ENCODE assay signal across 31 mouse cellular contexts in the genomic region with DNA sequence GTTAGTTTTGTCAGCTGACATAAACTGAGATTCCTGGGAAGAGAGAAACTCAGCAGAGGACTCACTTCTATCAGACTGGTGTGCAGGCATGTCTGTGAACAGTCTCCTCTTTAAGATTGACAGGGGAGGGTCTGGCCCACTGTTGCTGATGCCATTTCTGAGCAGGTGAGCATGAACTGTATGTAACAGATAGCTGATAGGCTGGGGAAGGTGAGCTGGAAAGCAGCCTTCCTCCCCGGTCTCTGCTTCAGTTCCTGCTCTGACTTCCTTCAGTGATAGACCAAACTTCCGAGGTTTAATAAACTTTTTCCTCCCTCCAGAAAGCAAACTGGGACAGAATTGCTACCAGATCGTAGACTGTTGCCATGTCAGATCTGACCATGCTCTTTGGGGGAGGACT.
"Had no signal": no experiment of that assay in that cellular context is flagged by ENCODE, and none has a peak within 500 bp of the region (broad histone marks: within the 10 kb centered on the region; RNA-seq: fewer than 3 reads in every experiment).

No protein-coding gene starts in this region.

- H3K4me1 ChIP-seq: limb, embryonic 10.5 days; limb, embryonic 12.5 days; limb, embryonic 13.5 days; limb, embryonic 15.5 days; liver, embryonic 12.5 days; liver, embryonic 13.5 days; liver, embryonic 15.5 days; lung, embryonic 15.5 days; megakaryocyte, embryonic 14.5 days; midbrain, embryonic 10.5 days; midbrain, embryonic 12.5 days; midbrain, embryonic 13.5 days; neural tube, embryonic 12.5 days had no signal

- H3K4me3 ChIP-seq: left cerebral cortex, adult 2 months; limb, embryonic 10.5 days; limb, embryonic 12.5 days; limb, embryonic 13.5 days; limb, embryonic 15.5 days; liver, embryonic 12.5 days; liver, embryonic 13.5 days; liver, embryonic 15.5 days; lung, embryonic 15.5 days; megakaryocyte, embryonic 14.5 days; midbrain, embryonic 10.5 days; midbrain, embryonic 12.5 days; midbrain, embryonic 13.5 days; myocyte; neural tube, embryonic 12.5 days had no signal

- H3K27me3 ChIP-seq: limb, embryonic 12.5 days; limb, embryonic 13.5 days; limb, embryonic 15.5 days; liver, embryonic 12.5 days; liver, embryonic 13.5 days; liver, embryonic 15.5 days; lung, embryonic 15.5 days; megakaryocyte, embryonic 14.5 days; midbrain, embryonic 12.5 days; midbrain, embryonic 13.5 days; neural tube, embryonic 12.5 days had no signal

- H3K9me3 ChIP-seq: limb, embryonic 10.5 days; limb, embryonic 12.5 days; limb, embryonic 13.5 days; limb, embryonic 15.5 days; liver, embryonic 12.5 days; liver, embryonic 13.5 days; liver, embryonic 15.5 days; lung, embryonic 15.5 days; megakaryocyte, embryonic 14.5 days; midbrain, embryonic 10.5 days; midbrain, embryonic 12.5 days; midbrain, embryonic 13.5 days; neural tube, embryonic 12.5 days had no signal

- H3K36me3 ChIP-seq: limb, embryonic 10.5 days; limb, embryonic 12.5 days; limb, embryonic 13.5 days; limb, embryonic 15.5 days; liver, embryonic 12.5 days; liver, embryonic 13.5 days; liver, embryonic 15.5 days; lung, embryonic 15.5 days; midbrain, embryonic 10.5 days; midbrain, embryonic 12.5 days; midbrain, embryonic 13.5 days; neural tube, embryonic 12.5 days had no signal

- ATAC-seq: liver, embryonic 12.5 days; liver, postnatal 0 days; lung, postnatal 0 days; midbrain, embryonic 13.5 days; midbrain, embryonic 16.5 days had no signal

- DNase-seq: left cerebral cortex, postnatal 4 days; liver; liver, embryonic 13.5 days; liver, postnatal 0 days; lung, adult 18-20 months; lung, adult 2 months; lung, embryonic 14.5 days; lung, postnatal 10 days; lung, postnatal 14 days; lung, postnatal 36 days; lung, postnatal 4 days; midbrain, embryonic 14.5 days had no signal

- H3K9ac ChIP-seq: limb, embryonic 12.5 days; limb, embryonic 13.5 days; limb, embryonic 15.5 days; liver, embryonic 12.5 days; liver, embryonic 13.5 days; liver, embryonic 14.5 days; liver, embryonic 15.5 days; liver, postnatal 0 days; lung, embryonic 14.5 days; lung, embryonic 15.5 days; midbrain, embryonic 12.5 days; midbrain, embryonic 13.5 days; neural tube, embryonic 12.5 days had no signal

- H3K27ac ChIP-seq: left cerebral cortex, adult 2 months; limb, embryonic 10.5 days; limb, embryonic 12.5 days; limb, embryonic 13.5 days; limb, embryonic 15.5 days; liver, embryonic 12.5 days; liver, embryonic 13.5 days; liver, embryonic 14.5 days; liver, embryonic 15.5 days; lung, embryonic 15.5 days; macrophage; midbrain, embryonic 10.5 days; midbrain, embryonic 12.5 days; midbrain, embryonic 13.5 days; neural tube, embryonic 12.5 days had no signal

- H3K4me2 ChIP-seq: limb, embryonic 12.5 days; limb, embryonic 13.5 days; limb, embryonic 15.5 days; liver, embryonic 11.5 days; liver, embryonic 12.5 days; liver, embryonic 13.5 days; liver, embryonic 15.5 days; lung, embryonic 14.5 days; lung, embryonic 15.5 days; midbrain, embryonic 12.5 days; midbrain, embryonic 13.5 days; neural tube, embryonic 12.5 days had no signal
